18 mouse cellular contexts compared by ENCODE assay signal in the genomic region with DNA sequence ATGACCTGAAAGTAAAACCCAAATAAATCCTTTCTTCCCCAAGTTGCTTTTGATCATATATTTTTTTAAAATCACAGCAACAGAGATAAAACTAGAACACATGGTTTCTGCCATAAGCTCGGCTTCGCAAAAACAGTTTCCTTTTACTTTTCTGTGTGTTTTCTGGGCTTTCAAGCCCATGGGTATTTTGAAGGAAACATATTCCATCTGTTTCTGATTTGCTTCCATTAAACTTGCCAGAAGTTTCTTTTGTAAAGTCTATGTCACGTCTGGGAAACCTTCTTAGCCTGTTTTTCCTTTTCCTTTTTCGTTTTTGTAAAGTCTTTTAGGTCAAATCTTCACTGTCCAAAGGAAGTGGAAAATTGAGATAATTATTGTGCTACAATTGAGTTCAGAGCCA.
DNase-seq lines count a peak whose midpoint lies in the region; ATAC-seq and TF ChIP-seq lines count a peak whose summit lies in the region.
"Had no signal": no experiment of that assay in that cellular context is flagged by ENCODE, and none has a peak within 500 bp of the region (broad histone marks: within the 10 kb centered on the region; RNA-seq: fewer than 3 reads in every experiment).

No protein-coding gene starts in this region.

- DNase-seq in kidney, postnatal 0 days (ENCODE audit: low spot score) = peak; percentile 39
- DNase-seq in kidney, adult 8-10 months = no peak
- DNase-seq in skeletal muscle tissue, adult 2 months (ENCODE audit: low read depth, low spot score) = peak; percentile 10
- DNase-seq in left cerebral cortex, adult 9 months (ENCODE audit: low spot score in 2 of 2) = no peak
- DNase-seq: adrenal gland, adult 2 months; adrenal gland, postnatal 25 days; cerebellum, adult 2 months; cerebellum, postnatal 10 days; gastrocnemius, postnatal 14 days; heart, adult 2 months; heart, postnatal 10 days; heart, postnatal 4 days had no signal

- no peak overlapping the region for H3K9ac ChIP-seq in kidney, postnatal 0 days (ENCODE audit: low read depth, low read length)
- H3K9ac ChIP-seq in embryonic facial prominence, embryonic 13.5 days = no peak overlapping the region
- no peak overlapping the region for H3K9ac ChIP-seq in embryonic facial prominence, embryonic 15.5 days
- H3K9ac ChIP-seq in heart, embryonic 12.5 days = no peak overlapping the region
- H3K9ac ChIP-seq: forebrain, embryonic 15.5 days; hindbrain, embryonic 12.5 days had no signal

- H3K36me3 ChIP-seq in kidney, postnatal 0 days (ENCODE audit: insufficient read depth, low read length) = no peaks in the 10 kb centered on the region
- H3K36me3 ChIP-seq in embryonic facial prominence, embryonic 13.5 days = no peaks in the 10 kb centered on the region
- H3K36me3 ChIP-seq in embryonic facial prominence, embryonic 15.5 days = no peaks in the 10 kb centered on the region
- no peaks in the 10 kb centered on the region for H3K36me3 ChIP-seq in heart, embryonic 12.5 days
- H3K36me3 ChIP-seq: forebrain, embryonic 15.5 days; hindbrain, embryonic 12.5 days had no signal

- no peak overlapping the region for H3K4me3 ChIP-seq in kidney, postnatal 0 days (replicated peaks; ENCODE audit: low read depth, low read length)
- no peak overlapping the region for H3K4me3 ChIP-seq in embryonic facial prominence, embryonic 13.5 days
- H3K4me3 ChIP-seq in embryonic facial prominence, embryonic 15.5 days (replicated peaks) = no peak overlapping the region
- H3K4me3 ChIP-seq in heart, embryonic 12.5 days = no peak overlapping the region
- H3K4me3 ChIP-seq: forebrain, embryonic 15.5 days; heart, adult 2 months; hindbrain, embryonic 12.5 days had no signal

- 59% methylated on average over 4 of the region's 4 CpGs for WGBS in kidney, postnatal 0 days
- 24% methylated on average over 4 of the region's 4 CpGs for WGBS in embryonic facial prominence, embryonic 13.5 days
- 39% methylated on average over 4 of the region's 4 CpGs for WGBS in embryonic facial prominence, embryonic 15.5 days
- WGBS in heart, embryonic 12.5 days = 63% methylated on average over 4 of the region's 4 CpGs

- no peak for ATAC-seq in kidney, postnatal 0 days (replicated peaks; ENCODE audit: low FRiP score, low read depth)
- no peak for ATAC-seq in embryonic facial prominence, embryonic 13.5 days (ENCODE audit: insufficient number of reproducible peaks, insufficient read depth, low FRiP score, low TSS enrichment, low read depth)
- no peak for ATAC-seq in embryonic facial prominence, embryonic 15.5 days (ENCODE audit: insufficient number of reproducible peaks, low FRiP score, low TSS enrichment, low read depth)
- ATAC-seq in heart, embryonic 12.5 days (ENCODE audit: insufficient number of reproducible peaks, low FRiP score) = no peak
- ATAC-seq: forebrain, embryonic 15.5 days; hindbrain, embryonic 16.5 days had no signal

- no peak overlapping the region for H3K27ac ChIP-seq in kidney, postnatal 0 days
- H3K27ac ChIP-seq in embryonic facial prominence, embryonic 13.5 days = peak overlapping the region; percentile 76
- H3K27ac ChIP-seq in embryonic facial prominence, embryonic 15.5 days (replicated peaks) = peak overlapping the region; percentile 84
- H3K27ac ChIP-seq in heart, embryonic 12.5 days (ENCODE audit: poor library complexity, severe bottlenecking) = no peak overlapping the region
- H3K27ac ChIP-seq: forebrain, embryonic 15.5 days; heart, adult 2 months; hindbrain, embryonic 12.5 days had no signal

- TF ChIP-seq CTCF in kidney, postnatal 0 days (IDR thresholded peaks at IDR 0.05; ENCODE audit: low read depth) = no peak

- no peaks in the 10 kb centered on the region for H3K4me1 ChIP-seq in kidney, postnatal 0 days (replicated peaks; ENCODE audit: insufficient read depth, low read length)
- H3K4me1 ChIP-seq in embryonic facial prominence, embryonic 13.5 days = peaks cover 3% of the 10 kb centered on the region; the same call in 1 of the 2 replicates
- peaks cover 2% of the 10 kb centered on the region; the same call in 1 of the 2 replicates for H3K4me1 ChIP-seq in embryonic facial prominence, embryonic 15.5 days
- no peaks in the 10 kb centered on the region for H3K4me1 ChIP-seq in heart, embryonic 12.5 days (replicated peaks)
- H3K4me1 ChIP-seq: hindbrain, embryonic 12.5 days had no signal

- H3K4me2 ChIP-seq in kidney, postnatal 0 days (ENCODE audit: low read length) = no peak overlapping the region
- H3K4me2 ChIP-seq in embryonic facial prominence, embryonic 13.5 days = no peak overlapping the region
- no peak overlapping the region for H3K4me2 ChIP-seq in embryonic facial prominence, embryonic 15.5 days (replicated peaks)
- no peak overlapping the region for H3K4me2 ChIP-seq in heart, embryonic 12.5 days
- H3K4me2 ChIP-seq: forebrain, embryonic 15.5 days; hindbrain, embryonic 12.5 days had no signal

- H3K9me3 ChIP-seq in kidney, postnatal 0 days (replicated peaks; ENCODE audit: low read length) = no peaks in the 10 kb centered on the region; the same call in 1 of the 2 replicates
- H3K9me3 ChIP-seq in embryonic facial prominence, embryonic 13.5 days = no peaks in the 10 kb centered on the region
- no peaks in the 10 kb centered on the region for H3K9me3 ChIP-seq in embryonic facial prominence, embryonic 15.5 days (replicated peaks)
- peaks cover 8% of the 10 kb centered on the region; the same call in 1 of the 2 replicates for H3K9me3 ChIP-seq in heart, embryonic 12.5 days (replicated peaks)
- H3K9me3 ChIP-seq: forebrain, embryonic 15.5 days; hindbrain, embryonic 12.5 days had no signal

- H3K27me3 ChIP-seq in kidney, postnatal 0 days (ENCODE audit: insufficient read depth, low read length) = no peaks in the 10 kb centered on the region
- H3K27me3 ChIP-seq in embryonic facial prominence, embryonic 13.5 days = no peaks in the 10 kb centered on the region
- H3K27me3 ChIP-seq in embryonic facial prominence, embryonic 15.5 days = no peaks in the 10 kb centered on the region
- H3K27me3 ChIP-seq in heart, embryonic 12.5 days (replicated peaks) = no peaks in the 10 kb centered on the region; the same call in none of the 2 replicates
- H3K27me3 ChIP-seq: forebrain, embryonic 15.5 days; hindbrain, embryonic 12.5 days had no signal

Comparison
In these comparisons a context has a peak if more than half of its experiments do, and no peak if none do; other contexts are left out.
1. DNase-seq: peak in kidney, postnatal 0 days (single experiment) and skeletal muscle tissue, adult 2 months (single experiment); none in kidney, adult 8-10 months (0 of 2) and left cerebral cortex, adult 9 months (0 of 2).
2. H3K27ac ChIP-seq: peak in embryonic facial prominence, embryonic 13.5 days (single experiment) and embryonic facial prominence, embryonic 15.5 days (single experiment); none in kidney, postnatal 0 days (single experiment) and heart, embryonic 12.5 days (single experiment).